Mouse (Mus musculus): ENCODE data around the gene Zdhhc9. TPM values are rescaled to one million over a fixed set of nuclear protein-coding genes. Genes with fewer than 3 reads are reported as not detected.

The Zdhhc9 gene
- polyA plus RNA-seq, 1 experiment from 2014 or later, result 6.6 TPM

DNA sequence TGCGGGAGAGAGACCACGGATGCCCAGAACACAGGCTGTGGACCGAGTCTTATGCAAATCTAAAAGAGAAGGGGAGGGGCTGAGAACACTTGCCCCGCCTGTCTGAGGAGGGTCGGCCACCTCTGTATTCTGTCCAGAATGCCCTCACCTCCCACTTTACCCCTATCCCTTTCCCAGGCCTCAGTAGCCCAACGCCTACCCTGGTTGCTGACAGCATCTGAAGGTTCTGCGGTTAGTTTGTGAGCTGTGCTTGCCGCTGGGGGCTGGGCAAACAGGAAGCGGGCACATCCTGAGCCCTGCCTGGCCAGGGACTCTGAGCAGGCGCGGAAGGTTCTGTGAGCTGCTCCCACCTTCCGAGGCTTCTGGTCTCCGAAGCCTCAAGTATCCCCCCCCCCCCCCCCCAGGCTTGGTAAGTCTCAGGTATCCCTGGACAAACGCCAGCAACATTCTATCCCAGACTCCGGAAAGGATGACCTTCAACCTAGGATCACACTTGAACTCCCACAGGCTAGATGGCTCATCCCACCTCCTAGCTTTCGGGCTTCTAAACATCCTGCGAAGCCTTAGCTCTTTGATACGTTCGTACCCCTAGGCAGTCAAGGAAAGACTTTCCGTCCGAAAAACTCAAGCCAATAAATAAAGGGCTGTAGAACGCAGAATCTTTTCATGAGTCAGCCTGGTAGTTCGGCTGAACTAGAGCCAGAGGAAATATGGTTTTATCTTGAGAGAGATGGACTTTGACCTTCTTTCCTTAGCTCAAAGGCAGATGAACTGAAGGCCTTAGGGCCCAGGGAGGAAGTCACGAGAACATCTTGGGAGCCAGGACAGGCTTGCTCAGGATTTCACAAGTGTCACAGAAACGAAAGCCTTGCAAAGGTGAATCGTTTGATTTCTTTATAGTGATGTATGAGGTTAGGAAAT, 65.0 kb downstream of the Zdhhc9 start:
- no peaks in the 10 kb centered on the region for H3K9me3 ChIP-seq (ENCODE audit: control insufficient read depth, low read length)
- H3K27me3 ChIP-seq (replicated peaks; ENCODE audit: control insufficient read depth, insufficient read depth, low read length), result no peaks in the 10 kb centered on the region
- WGBS, result 44% methylated on average over 21 of the region's 26 CpGs
- no peak overlapping the region for H3K27ac ChIP-seq (replicated peaks; ENCODE audit: low read depth, low read length)
- H3K36me3 ChIP-seq (ENCODE audit: control insufficient read depth, insufficient read depth, low read length), result no peaks in the 10 kb centered on the region
- H3K4me2 ChIP-seq (ENCODE audit: low read depth, low read length), result peak overlapping the region; percentile 49
- peak overlapping the region; percentile 29 for H3K4me3 ChIP-seq (ENCODE audit: low read depth, low read length)
- ATAC-seq (ENCODE audit: low read depth) (no peak; the same call in 1 of the 2 replicates), DNase-seq (ENCODE audit: low spot score) (peak; percentile 24)
- H3K9ac ChIP-seq (ENCODE audit: low read depth, low read length), result 0 out of 2 replicates have a peak overlapping the region, but pooled peaks have one; percentile 43
- H3K4me1 ChIP-seq (ENCODE audit: control insufficient read depth, insufficient read depth, low read length), result no peaks in the 10 kb centered on the region; the same call in 1 of the 2 replicates

- Histone ChIP-seq H3K27ac (replicated peaks; ENCODE audit: low read depth, low read length) (no peak overlapping the region), H3K9ac (ENCODE audit: low read depth, low read length) (no peak overlapping the region), H3K4me3 (ENCODE audit: low read depth, low read length) (no peak overlapping the region), H3K27me3 (replicated peaks; ENCODE audit: control insufficient read depth, insufficient read depth, low read length) (no peaks in the 10 kb centered on the region), H3K4me1 (ENCODE audit: control insufficient read depth, insufficient read depth, low read length) (no peaks in the 10 kb centered on the region; the same call in 1 of the 2 replicates), H3K36me3 (ENCODE audit: control insufficient read depth, insufficient read depth, low read length) (no peaks in the 10 kb centered on the region), H3K9me3 (ENCODE audit: control insufficient read depth, low read length) (no peaks in the 10 kb centered on the region), H3K4me2 (ENCODE audit: low read depth, low read length) (no peak overlapping the region)
- ATAC-seq (ENCODE audit: low read depth) (no peak), DNase-seq (ENCODE audit: low spot score) (no peak)
- 76% methylated on average over 6 of the region's 6 CpGs for WGBS
These were observed 67.2 kb downstream of the Zdhhc9 start for GRCm38 (mm10) chrX:48141481-48141880.

DNA sequence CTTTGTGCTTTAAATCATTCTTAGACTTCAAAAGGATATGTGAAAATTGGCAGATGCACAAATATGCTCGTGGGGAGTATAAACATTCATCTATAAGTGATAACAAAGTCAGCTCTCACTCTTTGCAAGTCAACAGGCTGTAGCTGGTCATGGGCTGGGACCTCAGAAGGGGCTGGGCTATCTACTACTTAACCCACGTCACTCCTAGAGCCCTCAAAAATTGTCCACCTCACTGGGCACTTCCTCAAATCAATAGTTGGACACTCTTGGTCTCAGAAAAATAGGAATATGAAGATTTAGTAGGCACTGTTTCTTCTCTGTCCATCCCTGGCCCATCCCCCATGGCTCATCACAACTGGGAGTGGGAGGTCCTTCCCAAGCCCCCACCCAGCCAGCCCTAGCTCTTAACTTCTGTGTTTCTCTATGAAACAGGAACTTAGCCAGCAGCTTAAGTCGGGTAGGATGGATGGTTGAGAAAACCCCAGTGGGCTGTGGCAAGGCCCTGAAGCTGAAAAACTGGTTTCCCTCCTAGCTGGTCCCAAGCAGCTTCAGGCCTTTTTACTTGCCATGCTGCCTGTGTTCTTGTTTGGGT, 68.3 kb downstream of the Zdhhc9 start:
- Histone ChIP-seq H3K36me3 (ENCODE audit: control insufficient read depth, insufficient read depth, low read length) (no peaks in the 10 kb centered on the region), H3K4me1 (ENCODE audit: control insufficient read depth, insufficient read depth, low read length) (no peaks in the 10 kb centered on the region; the same call in 1 of the 2 replicates), H3K27ac (replicated peaks; ENCODE audit: low read depth, low read length) (no peak overlapping the region), H3K4me2 (ENCODE audit: low read depth, low read length) (no peak overlapping the region), H3K27me3 (replicated peaks; ENCODE audit: control insufficient read depth, insufficient read depth, low read length) (no peaks in the 10 kb centered on the region), H3K9ac (ENCODE audit: low read depth, low read length) (no peak overlapping the region), H3K9me3 (ENCODE audit: control insufficient read depth, low read length) (no peaks in the 10 kb centered on the region), H3K4me3 (ENCODE audit: low read depth, low read length) (no peak overlapping the region)
- peak; percentile 40 for DNase-seq (ENCODE audit: low spot score)
- WGBS, result 27% methylated on average over 3 of the region's 3 CpGs
- ATAC-seq (ENCODE audit: low read depth), result peak; percentile 37; the same call in 1 of the 2 replicates

DNA sequence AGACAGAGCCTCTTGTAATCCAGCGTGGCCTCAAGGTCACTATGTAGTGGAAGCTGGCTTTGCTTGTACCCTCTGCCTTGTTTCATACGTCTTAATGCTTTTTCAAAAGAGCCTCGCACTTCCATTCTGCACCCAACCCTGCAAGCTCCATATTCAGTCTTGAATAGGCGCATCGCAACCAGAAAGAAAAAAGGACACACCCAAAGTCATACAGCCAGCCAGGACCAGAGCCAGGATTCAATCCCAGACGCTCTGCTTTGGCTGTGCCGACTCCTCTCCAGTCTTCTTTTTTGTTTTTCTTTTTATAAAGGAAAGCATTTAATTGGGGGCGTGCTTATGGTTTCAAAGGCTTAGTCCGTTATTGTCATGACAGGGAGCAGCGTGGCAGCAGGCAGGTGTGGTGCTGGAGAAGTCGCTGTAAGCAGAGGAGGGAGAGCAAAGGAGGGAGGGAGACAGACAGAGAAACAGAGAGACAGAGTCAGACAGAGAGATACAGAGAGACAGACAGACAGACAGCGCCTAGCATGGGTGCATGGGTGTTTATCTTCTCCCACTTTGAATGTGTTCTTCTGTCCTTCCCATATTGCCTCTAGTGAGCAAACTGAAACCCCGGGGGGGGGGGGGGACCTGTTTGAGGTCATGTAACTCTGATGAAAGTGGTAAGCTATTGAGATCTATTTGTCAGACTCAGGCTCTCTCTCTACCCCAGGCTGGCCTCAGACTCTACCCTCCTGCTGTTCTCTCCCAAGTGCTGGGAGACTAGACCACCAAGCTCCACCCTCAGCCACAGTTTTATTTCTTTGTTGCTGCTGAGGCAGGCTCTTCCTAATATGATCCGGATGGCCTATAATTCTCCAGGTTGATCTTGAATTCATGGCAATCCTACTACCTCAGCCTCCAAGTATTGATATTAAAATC, 69.1 kb downstream of the Zdhhc9 start:
- no peaks in the 10 kb centered on the region for H3K36me3 ChIP-seq (ENCODE audit: control insufficient read depth, insufficient read depth, low read length)
- H3K4me1 ChIP-seq (ENCODE audit: control insufficient read depth, insufficient read depth, low read length), result no peaks in the 10 kb centered on the region; the same call in 1 of the 2 replicates
- no peak for DNase-seq (ENCODE audit: low spot score)
- H3K27ac ChIP-seq (replicated peaks; ENCODE audit: low read depth, low read length), result no peak overlapping the region
- no peak overlapping the region for H3K4me3 ChIP-seq (ENCODE audit: low read depth, low read length)
- H3K4me2 ChIP-seq (ENCODE audit: low read depth, low read length), result no peak overlapping the region
- 44% methylated on average over 13 of the region's 14 CpGs for WGBS
- H3K27me3 ChIP-seq (replicated peaks; ENCODE audit: control insufficient read depth, insufficient read depth, low read length), result no peaks in the 10 kb centered on the region
- 0 out of 2 replicates have a peak, but pooled peaks have one; percentile 27 for ATAC-seq (ENCODE audit: low read depth)
- no peaks in the 10 kb centered on the region for H3K9me3 ChIP-seq (ENCODE audit: control insufficient read depth, low read length)
- no peak overlapping the region for H3K9ac ChIP-seq (ENCODE audit: low read depth, low read length)

DNA sequence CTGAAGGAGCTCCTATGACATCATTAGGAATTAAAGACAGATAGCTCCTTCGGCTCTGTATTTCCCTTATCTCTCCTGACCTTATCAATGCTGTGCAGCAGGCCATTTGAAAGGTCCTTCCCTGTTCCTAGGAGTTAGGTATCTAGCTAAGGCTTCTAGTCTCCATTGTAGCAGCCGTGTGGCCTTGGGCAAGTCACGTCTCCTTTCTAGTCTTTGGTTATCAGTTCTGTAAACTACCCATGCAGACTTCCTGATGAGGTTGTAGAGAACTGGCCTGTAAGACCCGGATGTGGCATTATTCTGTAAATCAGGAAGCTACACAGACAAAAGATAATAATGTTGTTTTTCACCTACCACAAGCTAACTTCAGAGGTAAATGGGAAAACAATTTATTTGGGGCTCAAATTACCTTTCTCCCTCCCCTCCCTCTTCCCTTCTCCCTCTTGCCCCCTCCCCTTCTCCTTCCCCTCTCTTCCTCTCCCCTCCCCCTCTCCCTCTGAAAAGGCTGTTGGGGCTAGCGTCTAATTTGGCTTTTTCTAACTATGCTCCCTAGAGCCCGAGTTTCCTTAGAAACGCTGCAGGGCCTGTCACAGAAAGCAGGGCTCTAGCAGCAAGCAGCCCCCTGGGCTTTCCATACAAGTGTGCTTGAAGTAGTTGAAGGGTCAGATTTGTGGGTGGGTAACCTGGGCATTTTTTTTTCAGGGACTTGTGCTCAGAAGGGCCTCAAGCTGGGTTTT, 70.0 kb downstream of the Zdhhc9 start:
- WGBS, result 44% methylated on average over 7 of the region's 7 CpGs

DNA sequence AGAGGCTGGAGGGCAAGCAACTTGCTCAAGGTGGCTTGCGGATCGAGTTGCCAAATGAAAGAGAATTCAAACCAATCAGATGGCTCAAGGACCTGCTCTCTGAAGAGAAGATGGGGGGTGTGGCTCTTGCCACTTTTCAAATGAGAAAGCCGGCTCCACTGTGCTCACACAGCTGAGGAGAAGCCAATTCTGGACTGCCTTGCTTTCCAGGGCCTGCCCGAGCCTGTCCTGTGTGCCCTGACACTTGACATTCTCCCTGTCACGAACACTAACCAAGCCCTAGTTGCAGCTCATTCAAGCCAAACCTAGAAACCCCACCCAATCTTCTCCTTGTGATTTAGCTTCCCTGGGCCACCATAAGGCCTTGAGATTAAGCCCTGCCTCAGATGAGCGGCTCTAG, 70.7 kb downstream of the Zdhhc9 start:
- no peaks in the 10 kb centered on the region for H3K27me3 ChIP-seq (replicated peaks; ENCODE audit: control insufficient read depth, insufficient read depth, low read length)
- 59% methylated on average over 6 of the region's 6 CpGs for WGBS
- H3K4me2 ChIP-seq (ENCODE audit: low read depth, low read length), result no peak overlapping the region
- ATAC-seq (ENCODE audit: low read depth) (no peak), DNase-seq (ENCODE audit: low spot score) (no peak)
- H3K27ac ChIP-seq (replicated peaks; ENCODE audit: low read depth, low read length), result no peak overlapping the region
- H3K9ac ChIP-seq (ENCODE audit: low read depth, low read length), result no peak overlapping the region
- no peak overlapping the region for H3K4me3 ChIP-seq (ENCODE audit: low read depth, low read length)
- H3K36me3 ChIP-seq (ENCODE audit: control insufficient read depth, insufficient read depth, low read length), result no peaks in the 10 kb centered on the region
- H3K9me3 ChIP-seq (ENCODE audit: control insufficient read depth, low read length), result no peaks in the 10 kb centered on the region
- no peaks in the 10 kb centered on the region; the same call in 1 of the 2 replicates for H3K4me1 ChIP-seq (ENCODE audit: control insufficient read depth, insufficient read depth, low read length)

More for the DNA sequence above, 70.0 kb downstream of the Zdhhc9 start:
- Histone ChIP-seq H3K9ac (ENCODE audit: low read depth, low read length) (no peak overlapping the region), H3K9me3 (ENCODE audit: control insufficient read depth, low read length) (no peaks in the 10 kb centered on the region), H3K36me3 (ENCODE audit: control insufficient read depth, insufficient read depth, low read length) (no peaks in the 10 kb centered on the region), H3K27ac (replicated peaks; ENCODE audit: low read depth, low read length) (no peak overlapping the region), H3K27me3 (replicated peaks; ENCODE audit: control insufficient read depth, insufficient read depth, low read length) (no peaks in the 10 kb centered on the region), H3K4me3 (ENCODE audit: low read depth, low read length) (no peak overlapping the region), H3K4me1 (ENCODE audit: control insufficient read depth, insufficient read depth, low read length) (no peaks in the 10 kb centered on the region; the same call in 1 of the 2 replicates), H3K4me2 (ENCODE audit: low read depth, low read length) (no peak overlapping the region)
- DNase-seq (ENCODE audit: low spot score) (peak; percentile 24), ATAC-seq (ENCODE audit: low read depth) (no peak)

GRCm38 (mm10) chrX:48136935-48137334, 71.7 kb downstream of the Zdhhc9 start:
- H3K27ac ChIP-seq (replicated peaks; ENCODE audit: low read depth, low read length), result no peak overlapping the region
- no peaks in the 10 kb centered on the region for H3K27me3 ChIP-seq (replicated peaks; ENCODE audit: control insufficient read depth, insufficient read depth, low read length)
- H3K9ac ChIP-seq (ENCODE audit: low read depth, low read length), result no peak overlapping the region
- H3K4me3 ChIP-seq (ENCODE audit: low read depth, low read length), result no peak overlapping the region
- no peaks in the 10 kb centered on the region for H3K9me3 ChIP-seq (ENCODE audit: control insufficient read depth, low read length)
- ATAC-seq (ENCODE audit: low read depth) (no peak), DNase-seq (ENCODE audit: low spot score) (no peak)
- no peaks in the 10 kb centered on the region for H3K36me3 ChIP-seq (ENCODE audit: control insufficient read depth, insufficient read depth, low read length)
- 78% methylated on average over 4 of the region's 4 CpGs for WGBS
- no peaks in the 10 kb centered on the region for H3K4me1 ChIP-seq (ENCODE audit: control insufficient read depth, insufficient read depth, low read length)
- no peak overlapping the region for H3K4me2 ChIP-seq (ENCODE audit: low read depth, low read length)
